Comparison of ENCODE assay signal across 11 mouse cellular contexts in genomic region chr10:3591790-3592189, GRCm38 (mm10). TPM values are rescaled to one million over a fixed set of nuclear protein-coding genes. Genes with fewer than 3 reads are reported as not detected.
A peak's percentile ranks its signal among the peaks of the same experiment; 100 is the strongest.
DNase-seq lines count a peak whose midpoint lies in the region.
"Had no signal": no experiment of that assay in that cellular context is flagged by ENCODE, and none has a peak within 500 bp of the region (broad histone marks: within the 10 kb centered on the region; RNA-seq: fewer than 3 reads in every experiment).

No protein-coding gene starts in this region.

- H3K27ac ChIP-seq in heart, embryonic 10.5 days = no peak overlapping the region

- WGBS in heart, embryonic 10.5 days = 59% methylated on average over 3 of the region's 3 CpGs

- H3K36me3 ChIP-seq in heart, embryonic 10.5 days = no peaks in the 10 kb centered on the region

- H3K4me3 ChIP-seq in heart, embryonic 10.5 days = no peak overlapping the region

- no peaks in the 10 kb centered on the region for H3K4me1 ChIP-seq in heart, embryonic 10.5 days

- H3K9me3 ChIP-seq in heart, embryonic 10.5 days = no peaks in the 10 kb centered on the region

- DNase-seq in heart, adult 11 months = peak; percentile 95
- no peak for DNase-seq in heart, embryonic 10.5 days (ENCODE audit: low spot score)
- DNase-seq in brain, adult 2 months (ENCODE audit: low read depth, low spot score) = peak; percentile 7
- peak; percentile 16 to 31 for DNase-seq in heart, postnatal 14 days
- peak; percentile 23 to 44 for DNase-seq in lung, postnatal 4 days
- DNase-seq in adipocyte (ENCODE audit: low spot score) = no peak
- no peak for DNase-seq in layer of hippocampus, postnatal 25 days (ENCODE audit: extremely low spot score in 1 of 2, low spot score in 1 of 2)
- no peak for DNase-seq in thymus, postnatal 0 days (ENCODE audit: low spot score)
- DNase-seq: thymus, postnatal 4 days had no signal

- no peaks in the 10 kb centered on the region for H3K27me3 ChIP-seq in heart, embryonic 10.5 days (ENCODE audit: insufficient read depth, poor library complexity, severe bottlenecking)

- intact Hi-C loops in heart, postnatal 14 days (cut with DNase I) = loop anchor here (5.0 kb wide), 3 partner anchors 41 to 196 kb away; partner anchors contain the start of gene Plekhg1

RNA-seq across cellular contexts. Expression of gene Iyd, which starts 51.8 kb away (rescaled TPM):
- 0.47 and 0.57 TPM in 2 replicates for polyA plus RNA-seq in heart, embryonic 10.5 days (2016; fragmentation: Nextera tagmentation; extraction: Ambion mirVana)
- under 1 TPM; 0.15 to 0.29 TPM for total RNA-seq in heart, postnatal 14 days (2021)
- total RNA-seq in layer of hippocampus, postnatal 25 days (2021) = 1 to 10 TPM; 7.7 to 9.5 TPM
- 0.08 and 0.12 TPM in 2 replicates for polyA plus RNA-seq in thymus, postnatal 0 days (2015; fragmentation: Nextera tagmentation; extraction: Ambion mirVana)
- polyA plus RNA-seq: C2C12; limb, embryonic 11.5 days had no signal

Comparison
In these comparisons a context has a peak if more than half of its experiments do, and no peak if none do; other contexts are left out.
1. DNase-seq: peak in heart, adult 11 months (single experiment), brain, adult 2 months (single experiment), heart, postnatal 14 days (2 of 2) and lung, postnatal 4 days (2 of 2); none in heart, embryonic 10.5 days (single experiment), adipocyte (single experiment), layer of hippocampus, postnatal 25 days (0 of 2) and thymus, postnatal 0 days (single experiment).
2. RNA of gene Iyd, which starts 51.8 kb away (total RNA-seq): 7.7 to 9.5 TPM in layer of hippocampus, postnatal 25 days; 0.15 to 0.29 TPM in heart, postnatal 14 days; every median in the first group is over 4 times any median in the second.